Mouse (Mus musculus): ENCODE measurements at regions not wholly inside any gene's neighbourhood (a gene's known extent, or its start where the extent isn't known, plus 50 kb on each side); places are given as distances from the start of the nearest gene placed in this dataset.

DNA sequence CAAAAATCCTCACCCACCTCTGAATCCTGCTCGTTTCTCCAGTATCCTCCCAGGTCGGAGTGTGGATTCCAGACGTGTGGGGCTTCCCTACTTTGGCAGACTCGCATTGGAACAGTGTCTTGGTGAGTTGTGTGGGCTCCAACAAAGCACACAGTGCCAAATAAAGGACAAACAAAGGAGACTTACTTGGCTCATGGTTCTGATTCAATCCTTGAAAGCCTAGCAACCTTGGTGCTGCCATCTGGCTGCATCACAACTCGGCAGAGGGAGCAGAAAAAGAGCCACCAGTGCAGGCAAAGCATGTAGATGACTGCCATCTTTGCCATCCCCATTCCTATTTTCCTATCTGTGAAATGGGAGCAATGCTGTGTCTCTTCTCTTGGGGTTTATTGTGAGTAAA, 64.0 kb downstream of the Il9r start:
- no peak for DNase-seq (ENCODE audit: low read depth, low spot score)

DNA sequence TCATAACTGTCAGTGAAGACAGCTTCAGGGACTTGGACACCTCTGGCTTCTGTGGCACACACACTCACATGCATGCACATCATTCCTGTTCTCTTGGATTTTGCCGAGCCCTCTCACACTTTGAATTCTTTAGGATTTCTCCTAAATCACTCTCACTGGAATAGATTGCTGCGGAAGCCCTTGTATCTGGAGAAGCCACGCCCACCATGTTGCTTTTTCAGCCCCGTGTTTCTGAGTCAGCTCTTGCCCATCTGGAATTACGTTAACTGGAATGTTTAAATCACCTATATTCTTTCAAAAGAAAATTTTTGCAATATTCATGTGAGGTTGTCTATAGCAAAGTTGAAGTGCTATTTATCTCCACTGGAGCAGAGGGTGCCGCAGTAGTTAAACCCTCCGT, 66.1 kb downstream of the Il9r start:
- no peak for DNase-seq (ENCODE audit: low read depth, low spot score)

DNA sequence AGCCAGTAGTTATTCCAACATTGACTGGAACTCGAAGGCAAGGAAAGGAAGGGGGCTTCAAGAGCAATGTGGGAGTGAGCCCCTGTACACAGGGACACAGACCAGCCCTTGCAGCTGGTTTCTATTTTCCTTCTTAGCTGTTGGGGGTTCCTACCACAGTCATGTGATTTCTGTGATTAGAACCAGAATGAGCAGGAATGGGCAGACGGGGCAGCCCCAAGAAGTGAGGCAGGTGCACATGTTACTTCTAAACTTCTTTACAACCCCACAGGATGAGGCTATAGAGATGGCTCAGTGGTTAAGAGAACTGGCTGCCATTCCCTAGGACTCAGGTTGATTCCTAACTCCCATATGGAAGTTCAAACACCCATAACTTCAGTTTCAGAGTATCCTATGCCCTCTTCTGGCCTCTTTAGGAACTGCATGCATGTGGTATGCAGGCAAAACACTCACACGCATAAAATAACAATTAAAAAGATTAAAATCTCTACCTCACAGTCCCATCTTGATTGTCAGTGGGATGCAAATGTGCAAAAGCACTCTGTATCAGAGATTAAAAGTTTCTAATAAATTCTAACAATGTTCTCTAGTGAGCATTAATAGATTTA, 68.0 kb downstream of the Il9r start:
- peak; percentile 48 for DNase-seq (ENCODE audit: low read depth, low spot score)

GRCm38 (mm10) chr11:32128551-32128950, 71.5 kb downstream of the Il9r start:
- DNase-seq (ENCODE audit: low read depth, low spot score), result no peak

GRCm38 (mm10) chr11:32128018-32128417, 72.1 kb downstream of the Il9r start:
- no peak for DNase-seq (ENCODE audit: low read depth, low spot score)

- DNase-seq (ENCODE audit: low read depth, low spot score), result no peak
These were observed 72.7 kb downstream of the Il9r start for GRCm38 (mm10) chr11:32127401-32127817.

DNA sequence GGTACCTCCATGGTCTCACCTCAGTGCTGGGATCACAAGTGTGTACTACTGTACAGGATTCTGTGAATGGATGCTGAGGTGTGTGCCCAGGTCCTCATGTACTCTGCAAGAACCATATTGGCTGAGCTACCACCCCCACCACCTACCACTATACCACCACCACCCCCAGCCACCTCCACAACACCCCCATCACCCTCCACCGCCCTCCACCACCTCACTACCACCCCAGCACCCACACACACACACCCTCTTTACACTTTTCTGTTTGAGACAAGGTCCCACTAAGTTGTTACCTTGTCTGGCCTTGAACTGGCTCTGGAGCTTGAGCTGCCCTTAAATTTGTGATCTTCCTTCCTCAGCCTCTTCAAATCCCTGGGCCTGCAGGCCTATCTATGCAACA, 73.3 kb downstream of the Il9r start:
- DNase-seq (ENCODE audit: low read depth, low spot score), result no peak

DNA sequence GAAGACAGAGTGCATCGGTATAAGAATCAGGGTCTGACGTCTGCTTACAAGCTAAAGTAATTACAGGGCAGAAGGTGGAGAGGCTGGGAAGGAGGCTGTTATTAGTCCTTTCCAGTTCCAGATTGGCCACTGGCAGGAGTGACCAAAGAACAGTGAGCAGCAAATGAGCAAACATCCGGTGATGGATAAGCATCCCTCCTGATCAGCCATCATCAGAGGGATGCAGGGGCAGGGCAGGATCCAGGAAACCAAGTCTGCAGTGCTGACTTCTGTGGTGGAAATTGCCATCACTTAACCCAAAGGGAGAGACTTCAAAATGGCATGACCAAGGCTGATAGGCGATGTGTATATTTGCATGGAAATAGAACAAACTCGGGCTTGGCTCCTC, 73.8 kb downstream of the Il9r start:
- no peak for DNase-seq (ENCODE audit: low read depth, low spot score)

GRCm38 (mm10) chr11:32125586-32126310, 74.3 kb downstream of the Il9r start:
- DNase-seq (ENCODE audit: low read depth, low spot score), result peak; percentile 24

GRCm38 (mm10) chr11:32120596-32120995, 79.5 kb downstream of the Il9r start:
- DNase-seq (ENCODE audit: low read depth, low spot score), result no peak

DNA sequence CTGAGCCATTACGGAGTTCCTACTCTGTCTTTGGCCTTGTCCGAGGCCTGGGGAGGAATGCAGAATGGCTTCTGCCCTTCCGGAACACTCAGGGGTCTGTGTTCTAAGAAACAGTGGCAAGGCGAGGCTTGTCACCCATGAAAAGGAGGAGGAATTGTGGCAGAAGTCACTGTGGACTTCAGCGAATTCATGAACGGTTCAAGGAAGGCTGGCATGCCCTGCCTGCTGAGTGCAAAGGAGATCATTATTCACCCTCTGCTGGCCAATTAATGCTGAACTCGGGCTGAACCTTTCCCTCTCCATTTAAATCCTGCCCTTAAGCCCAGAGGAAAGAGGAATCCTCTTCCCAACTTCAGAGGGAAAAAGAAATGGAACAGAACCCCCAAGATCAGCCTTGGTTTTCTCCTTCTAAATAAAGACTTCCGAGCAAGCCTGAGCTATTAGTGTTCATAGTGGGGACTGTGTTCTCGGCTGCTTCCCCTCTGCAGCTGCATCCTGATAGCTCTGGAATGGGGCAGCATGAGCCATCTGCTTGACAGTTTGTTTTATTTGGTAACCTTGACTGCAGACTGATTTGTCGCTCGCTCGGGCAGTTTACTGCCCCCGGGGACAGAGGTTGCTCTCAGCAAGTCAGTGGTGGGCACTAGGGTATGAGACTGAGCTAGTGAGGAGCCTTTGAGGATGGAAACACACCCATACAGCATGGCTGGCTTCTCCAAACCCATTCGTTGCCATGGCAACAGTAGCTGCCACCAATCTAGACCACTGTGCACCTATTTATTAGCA, 81.0 kb downstream of the Il9r start:
- DNase-seq (ENCODE audit: low read depth, low spot score), result no peak

GRCm38 (mm10) chr11:32117930-32118329, 82.1 kb downstream of the Il9r start:
- no peak for DNase-seq (ENCODE audit: low read depth, low spot score)

DNA sequence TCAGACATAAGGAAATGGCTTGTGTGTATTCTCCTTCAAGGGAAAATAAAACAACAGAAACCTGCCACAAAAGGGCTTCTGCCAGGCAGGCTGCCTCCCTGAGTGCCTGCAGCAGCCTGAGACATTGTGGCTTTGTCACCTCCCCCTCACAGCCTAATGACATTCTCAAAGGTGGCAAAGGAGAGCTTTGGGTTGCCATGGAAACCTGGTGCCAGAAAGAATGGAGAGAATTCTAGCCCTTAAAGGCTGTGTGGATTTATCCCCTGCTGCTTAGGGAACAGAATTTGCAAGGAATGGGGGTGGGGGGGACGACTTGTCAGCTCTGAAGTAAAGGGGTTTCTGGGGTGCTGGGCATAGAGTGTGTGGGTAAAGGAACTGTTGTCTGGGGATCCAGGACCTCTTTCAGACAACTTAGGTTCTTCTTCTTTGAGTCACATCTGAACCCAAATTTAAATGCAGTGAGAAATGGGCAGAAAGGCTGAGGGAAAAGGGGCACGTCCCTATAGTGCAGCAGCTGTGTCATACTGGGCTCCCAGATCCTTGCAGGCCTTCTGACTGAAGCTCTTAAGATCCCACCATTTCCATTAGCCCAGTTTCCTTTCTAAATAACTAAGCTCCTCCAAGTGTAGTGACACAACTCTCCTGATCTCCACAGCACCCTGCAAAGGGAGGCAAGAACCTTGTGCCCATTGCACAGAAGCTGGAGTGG, 86.8 kb downstream of the Il9r start:
- DNase-seq (ENCODE audit: low read depth, low spot score), result no peak

GRCm38 (mm10) chr11:32112521-32112920, 87.6 kb downstream of the Il9r start:
- no peak for DNase-seq (ENCODE audit: low read depth, low spot score)

DNA sequence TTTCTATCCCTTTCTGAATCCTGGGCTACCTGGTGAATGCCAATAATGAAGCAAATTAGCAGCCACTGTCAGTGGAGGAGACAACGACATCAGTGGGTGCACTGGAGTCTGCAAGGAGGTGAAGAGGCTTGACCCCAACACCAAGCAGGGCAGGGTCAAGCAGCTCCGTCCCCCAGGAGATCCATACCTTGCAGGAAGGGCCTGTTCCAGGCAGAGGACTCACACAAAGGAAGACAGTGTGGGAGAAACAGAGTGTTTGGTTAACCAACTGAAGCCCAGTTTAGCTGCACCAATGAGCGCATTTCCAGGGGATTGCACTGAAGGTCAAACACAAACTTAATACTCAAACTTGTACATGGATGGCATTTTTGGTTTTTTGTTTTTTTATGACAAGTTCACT, 88.2 kb downstream of the Il9r start:
- no peak for DNase-seq (ENCODE audit: low read depth, low spot score)

DNA sequence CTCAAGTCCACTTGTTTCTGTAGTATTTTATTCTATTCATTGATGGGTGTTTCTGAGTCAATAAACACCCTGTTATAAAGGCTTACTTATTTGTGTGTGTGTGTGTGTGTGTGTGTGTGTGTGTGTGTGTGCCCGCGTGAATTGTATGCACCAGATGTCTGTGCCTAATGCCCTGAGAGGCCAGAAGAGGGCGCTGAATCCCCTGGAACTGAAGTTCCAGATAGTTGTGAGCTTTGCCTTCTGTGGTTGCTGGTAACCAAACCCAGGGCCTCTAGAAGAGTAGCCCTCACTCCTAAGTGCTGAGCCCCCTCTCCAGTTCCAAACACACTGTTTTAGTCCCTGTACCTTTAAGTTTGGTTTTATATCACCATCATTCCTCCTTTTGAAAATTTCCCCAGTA, 90.2 kb downstream of the Il9r start:
- peak; percentile 24 for DNase-seq (ENCODE audit: low read depth, low spot score)

Measured in A20 (cell line).